Mouse (Mus musculus) left cerebral cortex, postnatal 10 days (tissue): ENCODE measurements around the gene Gtf2ird2. TPM values are rescaled to one million over a fixed set of nuclear protein-coding genes. Genes with fewer than 3 reads are reported as not detected.

Source experiments
- DNase-seq, 2 experiments: peaks; one replicate each; pipeline ENCODE4 v3.0.0; 2021 to 2022; ENCODE audit warnings: low spot score in 2 of 2, mixed read lengths in 1 of 2; ENCODE audit errors: extremely low spot score in 1 of 2
- intact Hi-C: fragments of 180-260 bp; cut with DNase I; formaldehyde crosslinking; loops from one replicate; pipeline ENCODE4 v1.15.1; 2025
- total RNA-seq, 2 experiments: library from RNA; stranded (reverse); gene quantifications; 2 replicates each; pipeline ENCODE4 v1.2.3; 2021

The Gtf2ird2 gene
- total RNA-seq, 2 experiments from 2014 or later = 14.1 to 16.5 TPM

DNA sequence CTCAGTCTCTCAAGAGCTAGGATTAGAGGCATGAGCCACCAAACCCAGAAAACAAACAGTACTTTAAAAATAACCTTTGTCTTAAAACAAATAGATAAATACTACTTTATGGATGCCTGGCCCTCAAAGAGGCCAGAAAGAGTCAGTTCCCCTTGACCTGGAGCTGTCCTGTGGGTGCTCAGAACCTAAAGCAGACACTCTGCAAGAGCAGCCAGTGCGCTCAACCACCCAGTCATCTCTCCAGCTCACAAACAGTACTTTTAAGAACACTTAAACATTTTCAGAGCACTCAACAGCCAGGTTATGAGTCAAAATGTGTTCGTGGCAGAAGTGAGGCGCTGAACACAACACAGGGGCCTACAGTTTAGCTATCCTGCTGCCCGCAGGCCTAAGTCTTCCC lies 67.3 kb downstream of the Gtf2ird2 start:
- DNase-seq = no peak

DNA sequence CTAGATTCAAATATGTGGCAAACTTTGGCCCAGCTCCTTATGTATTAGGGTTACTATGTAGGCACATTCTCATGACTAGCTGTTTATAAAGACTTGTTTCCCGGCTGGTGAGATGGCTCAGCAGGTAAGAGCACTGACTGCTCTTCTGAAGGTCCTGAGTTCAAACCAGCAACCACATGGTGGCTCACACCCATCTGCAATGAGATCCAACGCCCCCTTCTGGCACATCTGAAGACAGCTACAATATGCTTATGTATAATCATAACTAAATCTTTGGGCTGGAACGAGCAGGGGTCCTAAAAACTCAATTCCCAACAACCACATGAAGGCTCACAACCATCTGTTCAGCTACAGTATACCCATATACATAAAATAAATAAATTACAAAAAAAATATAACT lies 70.0 kb downstream of the Gtf2ird2 start:
- intact Hi-C loops = no loop called here
- DNase-seq = no peak

More for the DNA sequence above, 67.3 kb downstream of the Gtf2ird2 start:
- intact Hi-C loops = no loop called here

DNA sequence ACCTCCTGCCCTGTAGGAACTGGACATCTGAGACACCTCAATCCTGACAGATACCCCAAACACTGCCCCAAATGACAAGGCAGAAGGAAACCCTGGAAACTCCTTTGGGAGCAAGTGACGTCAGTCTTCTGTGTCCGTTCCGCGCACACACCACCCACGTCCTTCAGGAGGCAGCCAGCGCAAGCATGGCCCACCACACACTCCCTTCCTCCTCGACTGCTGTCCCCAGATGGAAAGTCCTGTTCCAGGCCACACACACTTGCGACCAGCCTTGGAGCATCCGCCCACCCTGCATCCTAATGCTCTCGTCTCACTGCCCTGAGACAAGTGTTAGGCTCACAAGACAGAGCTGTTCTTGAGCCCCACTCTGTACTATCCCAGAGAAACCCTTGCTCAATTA lies 71.5 kb downstream of the Gtf2ird2 start:
- intact Hi-C loops = no loop called here
- no peak for DNase-seq

DNA sequence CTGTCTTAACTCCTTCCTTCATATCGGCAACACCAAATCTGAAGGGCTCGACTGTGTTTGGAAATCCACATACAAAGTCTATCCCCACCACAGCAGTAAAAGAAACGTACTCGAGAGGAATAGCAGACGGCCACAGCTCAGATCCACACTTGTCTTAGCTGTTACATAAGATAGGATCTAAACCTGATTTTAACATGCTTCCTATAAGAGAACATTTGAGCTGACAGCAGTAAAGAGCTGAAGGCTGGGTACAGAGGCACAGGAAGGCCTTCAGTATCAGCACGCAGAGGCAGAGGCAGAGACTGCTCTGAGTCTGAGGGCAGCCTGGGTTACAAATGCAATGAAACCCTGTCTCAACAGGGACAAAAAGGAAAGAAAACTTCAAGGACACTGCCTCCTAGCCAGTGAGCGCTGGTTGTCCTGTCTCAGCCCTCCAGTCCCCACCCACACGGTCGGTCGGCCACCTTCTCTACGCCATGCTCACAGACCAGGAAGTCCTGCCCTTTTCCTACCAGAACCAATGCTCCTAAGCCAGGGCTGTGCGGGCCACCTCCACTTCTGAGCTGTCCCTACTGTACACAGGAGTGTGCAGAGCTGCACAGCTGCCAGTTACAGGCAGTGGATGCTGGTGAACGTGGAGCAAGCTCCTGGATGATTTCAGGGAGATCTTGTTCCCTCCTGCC lies 73.7 kb downstream of the Gtf2ird2 start:
- no peak for DNase-seq
- intact Hi-C loops = no loop called here

DNA sequence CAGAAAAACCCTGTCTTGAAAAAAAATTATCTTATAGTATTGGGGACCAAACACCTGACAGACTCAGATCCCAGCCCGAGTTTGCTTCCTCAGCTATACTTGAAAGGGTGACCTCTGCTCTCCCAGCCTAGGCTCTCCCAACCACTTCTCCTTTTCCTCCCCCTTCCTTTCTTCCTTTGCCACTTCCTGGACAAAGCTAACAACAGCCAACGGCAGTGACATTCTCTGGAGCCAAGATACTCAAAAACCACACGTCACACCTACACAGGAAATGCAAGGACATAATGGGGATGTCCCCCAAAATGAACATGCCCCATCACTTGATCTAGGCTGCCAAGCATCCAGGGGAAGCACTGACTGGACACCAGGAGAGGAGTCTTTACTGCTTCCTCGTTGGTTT lies 74.6 kb downstream of the Gtf2ird2 start:
- DNase-seq = no peak
- intact Hi-C loops = no loop called here

DNA sequence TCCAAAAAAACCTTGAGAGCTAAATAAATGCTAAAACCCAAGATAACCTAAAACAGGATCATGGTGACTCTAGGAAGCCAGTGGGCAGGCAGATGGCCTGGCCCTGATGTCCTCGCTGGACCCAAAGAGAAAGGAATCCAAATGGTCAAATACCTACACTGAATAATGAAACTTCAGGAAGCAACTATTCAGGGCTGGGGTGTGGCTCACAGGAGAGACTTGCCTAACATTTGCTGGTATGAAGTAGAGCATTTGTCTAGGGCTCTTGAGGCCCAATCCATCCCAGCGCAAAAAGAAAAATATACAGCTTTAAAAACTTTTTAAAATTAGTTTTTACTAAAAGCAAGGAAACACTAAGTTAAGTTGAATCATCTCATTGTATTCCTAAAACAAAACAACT lies 75.1 kb downstream of the Gtf2ird2 start:
- no peak for DNase-seq
- intact Hi-C loops = no loop called here

DNA sequence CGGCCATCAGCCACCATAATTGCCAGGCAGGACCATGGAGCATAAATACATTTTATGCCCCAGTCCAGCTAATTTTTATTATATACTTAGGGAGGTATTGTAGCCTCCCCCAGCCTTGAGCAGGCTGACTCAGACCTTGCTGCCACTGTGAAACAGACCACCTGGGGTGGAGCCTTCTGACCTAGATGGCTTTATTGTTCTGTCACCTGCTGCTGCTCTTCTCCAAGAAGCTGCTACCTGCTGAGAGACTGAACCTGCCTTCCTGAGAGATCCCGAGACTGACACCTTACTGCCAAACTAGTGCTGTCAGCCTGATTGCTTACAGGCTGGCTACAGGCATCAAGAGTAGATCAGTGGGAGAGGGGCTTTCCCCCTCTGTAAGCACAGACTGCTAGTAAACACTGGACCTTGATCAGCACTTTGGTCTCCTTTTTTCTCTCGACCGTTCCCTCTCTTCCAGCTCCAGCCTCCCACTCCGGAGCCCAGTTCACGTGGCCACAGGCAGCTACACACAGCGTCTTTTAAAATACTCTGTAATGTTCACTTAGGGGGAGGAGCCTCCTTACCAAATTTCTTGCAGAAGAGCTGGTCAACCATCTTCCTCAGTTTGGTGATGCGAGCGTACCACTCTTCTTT lies 76.3 kb downstream of the Gtf2ird2 start:
- intact Hi-C loops = no loop called here
- no peak for DNase-seq

DNA sequence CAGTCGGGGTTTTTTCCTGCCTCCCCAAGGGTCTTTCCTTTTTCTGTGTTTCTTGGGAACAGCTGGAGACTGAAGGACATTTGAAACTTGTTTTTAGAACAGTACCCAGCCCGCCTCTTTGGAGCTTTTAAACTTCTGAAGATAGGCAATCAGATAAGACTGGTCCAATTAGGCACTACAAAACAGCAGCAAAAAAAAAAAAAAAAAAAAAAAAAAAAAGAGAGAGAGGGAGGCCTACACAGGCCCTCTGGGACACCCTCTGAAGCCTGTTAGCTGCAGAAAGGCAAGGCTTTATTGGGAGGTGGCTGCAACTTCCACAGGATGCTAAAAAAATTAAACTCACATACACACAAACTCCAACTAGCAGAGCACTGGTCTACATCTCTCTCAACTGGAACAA lies 82.1 kb downstream of the Gtf2ird2 start:
- intact Hi-C loops = no loop called here
- DNase-seq = no peak

DNA sequence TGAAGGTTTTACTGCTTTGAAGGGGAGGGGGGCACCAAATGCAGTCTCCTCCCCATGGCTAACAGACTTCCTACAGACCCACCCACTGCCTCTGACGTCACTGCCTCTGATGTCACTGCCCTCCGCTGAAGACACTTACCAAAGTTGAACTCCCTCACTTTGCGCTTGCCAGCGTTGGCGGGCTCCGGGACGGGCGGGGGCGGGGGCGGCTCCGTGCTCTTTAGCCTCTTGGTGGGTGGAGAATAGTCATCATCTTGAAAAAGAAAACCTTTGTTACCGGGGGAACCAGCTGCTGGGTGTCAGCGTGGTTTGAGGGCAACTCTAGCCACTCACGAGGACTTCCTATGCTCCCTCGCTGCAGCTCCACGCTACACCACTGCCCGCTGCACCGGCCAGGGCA lies 82.6 kb downstream of the Gtf2ird2 start:
- DNase-seq = no peak
- intact Hi-C loops = no loop called here

DNA sequence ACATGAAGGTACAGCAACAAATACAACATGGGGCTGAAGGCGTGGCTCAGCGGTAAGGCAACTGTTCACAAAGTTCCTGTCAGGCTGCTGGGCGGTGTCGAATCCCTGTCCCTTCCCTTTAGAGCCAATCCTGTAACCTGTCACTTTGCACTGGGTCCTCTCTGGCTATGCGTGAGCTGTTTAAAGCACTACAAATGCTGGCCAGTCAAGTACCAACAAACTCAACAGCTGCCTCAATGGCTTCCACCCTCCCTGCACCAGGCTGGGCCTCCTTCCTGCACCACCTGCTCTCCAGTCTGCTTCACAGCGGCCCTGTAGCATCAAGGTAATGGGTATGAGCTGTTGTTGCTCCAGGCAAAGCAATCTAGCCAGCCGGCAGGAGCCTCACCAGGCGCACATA lies 84.9 kb downstream of the Gtf2ird2 start:
- no peak for DNase-seq
- intact Hi-C loops = no loop called here

DNA sequence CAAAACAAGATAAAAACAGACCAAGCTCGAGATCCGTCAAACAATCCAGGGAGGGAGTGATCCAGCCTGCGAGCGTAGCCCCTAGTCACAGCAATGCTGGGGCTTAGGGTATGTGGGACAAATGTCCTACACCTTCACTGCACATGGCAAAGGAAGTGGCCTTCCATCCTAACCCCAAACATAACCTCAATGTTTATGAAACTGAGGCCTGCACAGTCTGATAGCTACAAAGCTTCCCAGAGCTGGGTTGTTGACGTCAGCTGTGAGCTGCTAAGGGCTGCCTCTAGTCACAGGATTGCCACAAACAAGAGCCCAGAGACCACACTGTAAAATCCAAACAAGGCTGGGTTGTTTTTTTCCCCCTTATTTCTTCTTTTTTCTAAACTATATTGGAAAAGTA lies 85.9 kb downstream of the Gtf2ird2 start:
- DNase-seq = no peak
- intact Hi-C loops = loop anchor here (10.0 kb wide), 1 partner anchor 75 kb away; no protein-coding TSS in a partner anchor

DNA sequence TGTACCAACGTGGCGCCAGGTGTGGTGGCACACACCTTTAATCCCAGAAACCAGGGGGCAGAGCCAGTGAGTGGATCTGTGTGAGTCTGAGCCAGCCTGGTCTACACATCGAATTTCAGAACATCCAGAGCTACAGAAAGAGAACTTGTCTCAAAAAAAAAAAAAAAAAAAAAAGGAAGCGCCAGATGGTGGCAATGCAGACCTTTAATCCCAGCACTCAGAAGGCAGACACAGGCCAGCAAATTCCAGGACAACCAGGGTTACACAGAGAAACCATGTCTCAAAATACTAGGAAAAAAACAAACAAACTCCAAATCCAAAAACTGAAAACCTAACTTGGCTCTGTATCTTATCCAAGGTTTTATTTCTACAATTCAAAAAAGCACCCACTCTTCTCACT lies 86.7 kb downstream of the Gtf2ird2 start:
- intact Hi-C loops = loop anchor here (10.0 kb wide), 1 partner anchor 74 kb away; no protein-coding TSS in a partner anchor
- DNase-seq = no peak

DNA sequence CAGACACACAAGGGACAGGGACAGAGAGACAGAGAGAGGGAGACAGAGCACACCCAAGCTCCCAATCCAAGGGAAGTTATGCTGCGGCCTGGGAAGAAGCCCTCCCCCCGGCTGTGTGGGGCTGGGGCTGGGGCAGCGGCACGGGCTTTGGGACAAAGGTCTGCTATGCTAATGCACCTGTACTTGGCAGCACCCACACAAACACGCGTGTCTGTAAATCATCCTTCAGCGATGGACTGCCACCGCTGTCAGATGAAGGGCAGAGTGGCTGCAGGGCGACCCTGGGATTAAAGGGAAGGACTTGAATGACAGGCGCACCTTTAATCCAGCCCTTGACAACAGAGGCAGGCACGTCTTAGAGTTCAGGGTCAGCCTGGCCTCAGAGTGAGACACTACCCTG lies 87.6 kb downstream of the Gtf2ird2 start:
- intact Hi-C loops = loop anchor here (10.0 kb wide), 1 partner anchor 73 kb away; no protein-coding TSS in a partner anchor
- no peak for DNase-seq

DNA sequence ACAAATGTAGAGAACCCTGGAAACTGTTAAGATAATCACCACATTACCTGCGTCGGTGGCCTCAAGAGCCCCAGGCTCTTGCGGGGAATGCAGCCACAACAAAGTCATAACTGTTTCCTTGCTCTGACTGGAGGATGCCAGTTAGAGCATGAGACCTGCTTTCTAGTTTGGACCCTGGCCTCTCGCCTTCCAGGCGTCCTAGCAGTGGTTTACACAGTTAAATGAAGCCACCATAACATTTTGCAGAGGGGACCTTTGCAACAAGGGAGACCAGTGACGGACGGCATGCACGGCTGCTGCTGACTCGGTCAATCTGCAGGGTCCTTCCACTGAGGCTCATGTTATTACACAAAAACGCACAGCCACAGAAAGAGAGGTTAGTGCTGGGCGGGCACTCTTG lies 88.9 kb downstream of the Gtf2ird2 start:
- intact Hi-C loops = loop anchor here (10.0 kb wide), 1 partner anchor 72 kb away; no protein-coding TSS in a partner anchor
- no peak for DNase-seq

DNA sequence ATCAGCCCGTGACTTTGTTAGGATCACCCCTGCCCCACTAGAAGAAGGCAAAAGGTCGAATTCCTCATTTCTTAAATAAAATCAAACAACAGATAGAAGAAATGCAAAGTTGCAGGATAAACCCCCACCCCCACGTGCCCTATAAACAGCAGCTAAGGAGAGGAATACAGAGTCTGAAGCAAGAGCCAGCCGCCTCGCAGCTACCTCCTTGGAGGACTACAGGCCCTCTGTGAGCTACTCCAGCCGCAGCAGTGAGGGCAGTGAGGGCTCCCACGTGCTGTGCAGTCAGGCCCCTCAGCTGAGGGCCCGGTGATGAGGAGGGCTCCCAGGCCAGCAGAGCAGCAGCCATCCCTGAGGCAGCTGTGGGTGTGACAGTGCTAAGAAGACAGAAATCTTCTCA lies 89.9 kb downstream of the Gtf2ird2 start:
- intact Hi-C loops = loop anchor here (10.0 kb wide), 1 partner anchor 71 kb away; no protein-coding TSS in a partner anchor

More for the DNA sequence above, 89.9 kb downstream of the Gtf2ird2 start:
- no peak for DNase-seq

Other genes starting within 250 kb of the Gtf2ird2 start
- 10 to 100 TPM; 54.9 to 57.6 TPM for gene Castor2, start 84.3 kb upstream of the Gtf2ird2 start, total RNA-seq
- gene Rcc1l, start 7.2 kb upstream of the Gtf2ird2 start, total RNA-seq = 10 to 100 TPM; 18.4 to 21.1 TPM
- 1 to 10 TPM; 5.7 to 8.3 TPM for gene Ncf1, start 45.6 kb downstream of the Gtf2ird2 start, total RNA-seq
- 100 to 1,000 TPM; 186 to 207 TPM for gene Gtf2i, start 130.7 kb downstream of the Gtf2ird2 start, total RNA-seq